Mouse (Mus musculus) lung, embryonic 16.5 days (tissue): ENCODE results near the gene Lama2. TPM values are rescaled to one million over a fixed set of nuclear protein-coding genes. Genes with fewer than 3 reads are reported as not detected.

Source experiments
- ATAC-seq: fragments of 200-750 bp; cut with Nextera tagmentation; 2 replicates; pipeline ENCODE4 v1.8.0; 2017; ENCODE audit warnings: low read depth, mild to moderate bottlenecking, moderate library complexity
- H3K27ac ChIP-seq: fragments of 300-500 bp; sonication (generic); 2 replicates; pipeline ENCODE4 v1.5.1; 2014; ENCODE audit warnings: mild to moderate bottlenecking, control low read depth, low read length
- H3K27me3 ChIP-seq: fragments of 300-500 bp; sonication (generic); 2 replicates; pipeline ENCODE4 v1.6.1; 2014; ENCODE audit warnings: low read depth, low read length, mixed read lengths; ENCODE audit not compliant: control insufficient read depth, insufficient read depth
- H3K36me3 ChIP-seq: fragments of 300-500 bp; sonication (generic); 2 replicates; pipeline ENCODE4 v1.6.1; 2014; ENCODE audit warnings: low read length; ENCODE audit not compliant: control insufficient read depth, insufficient read depth
- H3K4me1 ChIP-seq: fragments of 300-500 bp; sonication (generic); replicated peaks from 2 replicates; pipeline ENCODE4 v1.6.1; 2014; ENCODE audit warnings: low read length, mixed read lengths; ENCODE audit not compliant: control insufficient read depth, insufficient read depth
- H3K4me2 ChIP-seq: fragments of 300-500 bp; sonication (generic); 2 replicates; pipeline ENCODE4 v1.6.1; 2014; ENCODE audit warnings: low read depth, low read length, control low read depth
- H3K4me3 ChIP-seq: fragments of 300-500 bp; sonication (generic); 2 replicates; pipeline ENCODE4 v1.5.1; 2014; ENCODE audit warnings: mild to moderate bottlenecking, low read length, control low read depth
- H3K9ac ChIP-seq: fragments of 300-500 bp; sonication (generic); 2 replicates; pipeline ENCODE4 v1.6.1; 2014; ENCODE audit warnings: low read length, control low read depth
- H3K9me3 ChIP-seq: fragments of 300-500 bp; sonication (generic); 2 replicates; pipeline ENCODE4 v1.6.1; 2016; ENCODE audit warnings: low read length; ENCODE audit not compliant: control insufficient read depth
- WGBS: fragments of 180-500 bp; shearing (Covaris S2); extraction: QIAGEN DNeasy Blood & Tissue Kit; methylation state at CpG from one replicate; pipeline ENCODE4 v1.1.7; 2014; 5-methylcytosine and 5-hydroxymethylcytosine counted together
- polyA plus RNA-seq: library from polyadenylated mRNA; unstranded; fragments of >200 nt; fragmentation: Nextera tagmentation; extraction: Ambion mirVana; gene quantifications from 2 replicates; pipeline ENCODE4 v1.2.1, GENCODE M21; 2015

Lama2 gene
- polyA plus RNA-seq, 1 experiment from 2014 or later = 13.6 TPM

DNA sequence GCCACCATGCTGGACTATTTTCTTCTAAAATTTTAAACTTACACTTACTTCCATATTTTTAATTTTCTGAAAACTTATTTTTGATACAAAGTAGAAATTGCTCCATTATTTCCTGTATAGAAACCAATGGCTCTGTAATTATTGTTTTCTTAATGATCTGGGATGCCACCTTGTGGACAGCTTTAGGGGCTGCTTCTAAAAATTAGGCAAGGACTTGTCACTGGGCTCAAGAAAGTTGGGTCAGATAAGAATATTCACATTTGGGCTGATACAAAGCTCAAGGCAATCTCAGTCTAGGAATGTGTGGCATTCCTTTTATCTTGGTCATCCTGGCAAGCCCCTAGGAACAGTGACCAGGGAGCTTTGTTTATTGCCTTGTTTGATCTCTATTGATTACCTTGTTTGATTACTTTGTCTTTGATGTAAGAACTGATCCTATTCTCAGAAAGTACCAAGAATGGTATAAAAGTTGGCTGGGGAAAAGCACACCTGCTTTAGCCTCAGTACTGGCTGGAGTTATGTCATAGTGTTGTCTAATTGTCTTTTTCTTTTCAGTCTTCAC is 606.7 kb downstream of the Lama2 start:
- H3K9ac ChIP-seq = no peak overlapping the region
- no peaks in the 10 kb centered on the region for H3K27me3 ChIP-seq
- no peaks in the 10 kb centered on the region for H3K4me1 ChIP-seq
- ATAC-seq = no peak
- no peaks in the 10 kb centered on the region for H3K36me3 ChIP-seq
- no peaks in the 10 kb centered on the region for H3K9me3 ChIP-seq
- H3K4me3 ChIP-seq = no peak overlapping the region
- H3K4me2 ChIP-seq = no peak overlapping the region
- H3K27ac ChIP-seq = no peak overlapping the region

DNA sequence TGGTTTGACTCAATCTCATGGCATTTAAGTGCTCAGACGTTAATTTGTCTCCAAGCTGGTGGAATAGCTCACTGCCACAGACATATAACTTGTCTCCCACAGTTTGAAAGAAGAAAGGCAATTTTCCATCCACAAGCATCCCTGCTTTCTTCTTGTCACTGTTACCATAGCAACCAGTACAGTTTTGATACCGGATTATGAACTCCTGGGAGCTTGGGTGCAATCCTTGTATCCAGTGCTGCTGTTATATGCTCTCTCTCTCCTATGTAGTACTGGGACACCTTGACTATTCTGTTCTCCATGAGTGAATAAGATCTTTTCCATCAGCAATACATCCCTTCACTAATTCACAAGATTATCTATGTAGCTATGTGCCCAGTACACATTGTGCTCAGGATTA is 612.2 kb downstream of the Lama2 start:
- Histone ChIP-seq H3K4me2 (no peak overlapping the region), H3K27ac (no peak overlapping the region), H3K9me3 (no peaks in the 10 kb centered on the region), H3K9ac (no peak overlapping the region), H3K27me3 (no peaks in the 10 kb centered on the region), H3K4me1 (no peaks in the 10 kb centered on the region), H3K4me3 (no peak overlapping the region), H3K36me3 (no peaks in the 10 kb centered on the region)
- WGBS = 70% methylated on average over 2 of the region's 2 CpGs
- ATAC-seq = no peak

DNA sequence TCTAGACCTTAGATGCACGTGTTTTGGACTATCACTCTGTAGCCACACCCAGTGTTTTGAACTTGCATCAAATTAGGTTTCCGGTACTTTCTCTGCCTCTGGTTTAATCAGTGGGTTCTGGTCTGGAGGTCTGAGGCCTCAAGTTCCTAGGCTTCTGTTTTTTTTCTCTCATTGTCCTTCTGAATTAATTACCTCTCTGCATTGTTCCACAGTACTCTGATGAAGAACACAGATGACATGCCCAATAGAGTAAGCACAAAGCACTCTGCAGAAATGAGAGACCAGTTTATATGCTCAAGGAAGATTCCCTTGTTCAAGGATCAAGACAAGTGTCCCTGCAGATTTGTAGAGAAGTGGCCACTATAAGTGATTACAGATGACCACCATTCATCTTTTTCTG is 613.8 kb downstream of the Lama2 start:
- no peak for ATAC-seq
- 60% methylated on average over 2 of the region's 2 CpGs for WGBS

DNA sequence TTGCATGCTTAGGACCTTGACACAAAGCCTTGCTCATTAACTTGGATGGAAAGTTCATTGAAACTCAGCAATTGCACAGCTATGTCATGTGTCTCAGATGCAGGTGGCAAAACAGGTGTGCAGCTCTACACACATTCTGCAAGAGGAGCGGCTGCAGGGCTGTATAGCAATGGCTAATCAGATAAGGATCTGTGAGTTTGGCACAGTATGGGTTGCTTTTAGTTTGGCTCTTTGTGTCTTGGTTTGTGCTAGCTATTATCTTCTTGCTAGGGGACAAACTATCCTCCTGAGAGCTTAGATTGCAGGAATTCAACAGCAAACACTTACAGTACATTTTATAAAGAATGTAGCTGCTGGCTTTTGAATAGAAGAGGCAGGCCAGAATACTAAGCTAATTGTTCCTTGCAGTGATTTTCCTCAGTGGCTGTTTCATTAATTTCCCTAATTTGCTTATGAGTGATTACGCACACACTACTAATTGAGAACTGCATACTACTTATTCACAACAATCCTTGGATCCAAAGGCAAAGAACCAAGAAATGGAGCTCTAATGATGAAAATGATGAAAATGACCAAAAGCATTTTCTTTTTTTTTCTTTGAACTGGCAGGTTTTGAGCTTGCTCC is 617.9 kb downstream of the Lama2 start:
- no peaks in the 10 kb centered on the region for H3K4me1 ChIP-seq
- no peaks in the 10 kb centered on the region for H3K27me3 ChIP-seq
- H3K36me3 ChIP-seq = no peaks in the 10 kb centered on the region
- H3K4me3 ChIP-seq = no peak overlapping the region
- no peaks in the 10 kb centered on the region for H3K9me3 ChIP-seq
- ATAC-seq = no peak
- no peak overlapping the region for H3K4me2 ChIP-seq
- WGBS = 83% methylated on average over 2 of the region's 2 CpGs
- no peak overlapping the region for H3K27ac ChIP-seq
- no peak overlapping the region for H3K9ac ChIP-seq

More for the DNA sequence above, 613.8 kb downstream of the Lama2 start:
- Histone ChIP-seq H3K36me3 (no peaks in the 10 kb centered on the region), H3K9me3 (no peaks in the 10 kb centered on the region), H3K4me3 (no peak overlapping the region), H3K27me3 (no peaks in the 10 kb centered on the region), H3K4me1 (no peaks in the 10 kb centered on the region), H3K4me2 (no peak overlapping the region), H3K27ac (no peak overlapping the region), H3K9ac (no peak overlapping the region)

DNA sequence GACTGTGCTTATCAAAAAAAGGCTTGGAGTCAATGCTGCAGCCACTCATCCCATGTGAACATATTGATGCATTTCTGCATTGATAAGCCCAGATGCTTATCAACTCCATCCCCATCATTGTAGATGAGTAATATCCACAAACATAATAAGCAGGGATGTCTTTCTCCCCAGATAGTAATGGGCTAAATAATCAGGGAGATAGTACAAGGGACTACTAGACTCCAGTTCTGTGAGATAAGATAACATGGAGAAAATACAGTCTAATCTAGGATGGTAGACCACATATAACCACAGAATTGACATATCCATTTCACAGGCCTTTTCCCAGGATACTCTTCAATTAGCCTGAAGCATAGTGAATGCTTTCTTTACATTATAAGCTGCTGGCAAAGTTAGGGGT is 622.9 kb downstream of the Lama2 start:
- ATAC-seq = no peak
- H3K4me2 ChIP-seq = no peak overlapping the region
- no peaks in the 10 kb centered on the region for H3K9me3 ChIP-seq
- H3K4me3 ChIP-seq = no peak overlapping the region
- no peaks in the 10 kb centered on the region for H3K36me3 ChIP-seq
- H3K9ac ChIP-seq = no peak overlapping the region
- no peaks in the 10 kb centered on the region for H3K27me3 ChIP-seq
- no peak overlapping the region for H3K27ac ChIP-seq
- H3K4me1 ChIP-seq = no peaks in the 10 kb centered on the region

DNA sequence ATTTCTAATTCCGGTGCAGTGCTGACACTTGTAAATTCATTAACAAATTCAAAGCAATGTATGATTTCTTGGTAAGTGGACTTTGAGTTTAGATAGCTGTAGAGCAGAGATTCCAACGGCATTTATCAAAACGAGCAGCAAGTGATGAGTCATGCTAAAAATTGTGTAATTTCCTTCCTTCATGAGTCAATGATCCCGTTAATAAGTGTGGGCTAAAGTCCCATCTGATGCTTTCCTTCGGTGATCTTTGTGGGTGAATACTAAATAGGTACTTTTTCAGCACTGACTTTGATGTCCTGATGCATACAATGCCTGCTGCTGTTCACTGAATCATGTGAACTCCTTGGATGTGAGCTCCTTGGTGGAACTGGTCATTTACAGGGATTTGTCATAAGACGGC is 623.6 kb downstream of the Lama2 start:
- H3K4me3 ChIP-seq = no peak overlapping the region
- H3K4me1 ChIP-seq = no peaks in the 10 kb centered on the region
- ATAC-seq = no peak
- H3K9me3 ChIP-seq = no peaks in the 10 kb centered on the region
- H3K9ac ChIP-seq = no peak overlapping the region
- H3K4me2 ChIP-seq = no peak overlapping the region
- H3K36me3 ChIP-seq = no peaks in the 10 kb centered on the region
- WGBS = 59% methylated on average over 6 of the region's 6 CpGs
- no peaks in the 10 kb centered on the region for H3K27me3 ChIP-seq
- H3K27ac ChIP-seq = no peak overlapping the region

DNA sequence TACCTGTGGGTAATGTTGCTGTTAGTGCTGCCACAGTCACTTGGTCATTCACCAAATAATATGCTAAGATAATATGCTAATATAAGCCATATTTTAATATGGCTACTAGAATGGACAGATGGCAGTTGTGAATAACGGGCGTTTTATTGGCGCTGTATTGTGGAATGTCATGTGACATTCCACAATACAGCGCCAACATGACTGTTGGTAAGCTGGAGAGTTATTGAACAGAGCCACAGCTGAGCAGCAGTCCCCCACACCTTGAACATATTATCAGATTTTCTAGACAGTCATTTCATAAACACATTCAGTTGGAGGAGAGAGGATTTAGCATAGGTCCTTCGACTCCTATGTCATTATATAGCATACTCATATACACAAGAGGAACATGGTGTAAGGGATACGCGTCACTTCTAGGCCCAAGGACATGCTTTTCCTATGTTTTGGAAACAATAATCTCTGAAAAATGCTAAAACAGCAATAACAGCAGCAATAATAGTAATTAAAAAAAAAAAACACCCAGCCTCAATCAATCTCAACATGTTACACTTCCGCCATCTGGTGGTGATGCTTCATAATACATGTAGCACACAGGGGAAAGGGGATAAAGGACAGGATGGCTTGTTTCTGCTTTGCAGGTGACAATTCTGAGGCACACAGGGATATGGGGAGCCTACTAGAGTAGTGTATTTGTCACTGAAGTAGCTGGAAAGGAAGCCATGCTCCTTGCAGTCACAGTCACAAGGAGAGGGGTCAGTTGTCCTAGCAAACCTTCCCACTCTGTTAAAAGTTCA is 624.2 kb downstream of the Lama2 start:
- Histone ChIP-seq H3K36me3 (no peaks in the 10 kb centered on the region), H3K9me3 (no peaks in the 10 kb centered on the region), H3K4me1 (no peaks in the 10 kb centered on the region), H3K9ac (no peak overlapping the region), H3K27me3 (no peaks in the 10 kb centered on the region), H3K4me2 (no peak overlapping the region), H3K4me3 (no peak overlapping the region), H3K27ac (no peak overlapping the region)
- ATAC-seq = no peak
- WGBS = 71% methylated on average over 8 of the region's 8 CpGs

DNA sequence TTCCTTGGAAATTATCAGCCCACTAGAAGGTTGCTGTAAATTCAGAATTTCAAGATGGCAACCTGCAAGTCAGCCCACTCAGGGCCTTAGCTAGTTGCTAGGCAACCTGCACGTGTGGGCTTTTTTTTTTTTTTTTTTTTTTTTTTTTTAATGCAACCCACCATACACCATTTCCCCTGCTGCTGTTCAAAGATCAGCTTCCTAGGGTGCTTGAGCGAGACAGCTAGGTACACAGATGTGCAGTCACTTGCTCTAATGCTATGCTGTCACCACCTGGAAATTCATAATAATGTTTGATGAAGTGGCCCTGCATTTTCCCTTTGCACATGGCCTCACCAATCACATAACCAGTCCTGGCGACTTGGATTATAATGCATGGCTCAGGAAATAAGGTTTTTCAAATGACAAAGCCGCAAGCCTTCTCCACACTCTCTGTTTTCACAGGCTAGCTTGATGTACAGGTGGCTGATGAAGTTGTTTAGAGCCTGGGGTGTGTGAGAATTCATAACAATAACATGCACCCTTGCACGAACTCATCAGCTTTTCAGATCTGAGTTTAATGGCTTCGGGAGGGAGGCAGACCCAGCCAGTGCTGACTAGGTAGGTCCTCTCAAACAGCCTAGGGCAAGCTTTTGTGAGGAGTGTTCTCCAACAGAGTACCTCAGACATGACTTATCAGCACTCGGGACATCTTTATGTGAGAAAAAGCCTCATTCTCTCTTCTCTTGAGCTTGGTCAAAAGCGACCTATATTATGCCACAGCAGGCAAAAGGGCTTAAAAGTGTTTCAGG is 625.4 kb downstream of the Lama2 start:
- H3K4me1 ChIP-seq = no peaks in the 10 kb centered on the region
- no peak overlapping the region for H3K4me3 ChIP-seq
- H3K4me2 ChIP-seq = no peak overlapping the region
- no peak overlapping the region for H3K27ac ChIP-seq
- H3K27me3 ChIP-seq = no peaks in the 10 kb centered on the region
- H3K9me3 ChIP-seq = no peaks in the 10 kb centered on the region
- no peak overlapping the region for H3K9ac ChIP-seq
- WGBS = 68% methylated on average over 8 of the region's 8 CpGs
- H3K36me3 ChIP-seq = no peaks in the 10 kb centered on the region
- no peak for ATAC-seq

DNA sequence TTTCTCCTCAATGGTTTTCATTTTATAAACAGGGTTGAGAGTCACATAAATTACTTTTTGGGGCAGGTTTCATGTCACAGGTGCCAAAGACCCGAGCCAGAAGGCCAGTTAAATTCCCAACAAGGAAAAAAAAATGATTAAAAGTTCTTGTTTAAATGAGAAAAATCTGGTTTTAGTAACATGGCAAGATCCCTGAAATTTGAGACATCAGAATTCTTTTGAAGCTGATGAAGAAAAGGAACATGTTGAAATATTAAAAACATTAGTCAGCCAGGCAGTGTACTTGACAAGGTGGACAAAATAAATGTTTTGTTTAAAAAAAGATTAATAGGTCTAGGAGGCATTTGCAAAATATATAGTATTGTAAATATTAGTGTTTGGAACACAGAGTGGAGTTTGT is 634.1 kb downstream of the Lama2 start:
- no peak overlapping the region for H3K4me3 ChIP-seq
- H3K4me2 ChIP-seq = no peak overlapping the region
- no peak for ATAC-seq
- no peaks in the 10 kb centered on the region for H3K4me1 ChIP-seq
- no peak overlapping the region for H3K27ac ChIP-seq
- H3K9me3 ChIP-seq = no peaks in the 10 kb centered on the region
- no peaks in the 10 kb centered on the region for H3K27me3 ChIP-seq
- no peak overlapping the region for H3K9ac ChIP-seq
- WGBS = 14% methylated on average over 1 of the region's 1 CpGs
- H3K36me3 ChIP-seq = no peaks in the 10 kb centered on the region
